Mouse (Mus musculus) midbrain, embryonic 14.5 days (tissue): ENCODE measurements at regions not wholly inside any gene's neighbourhood (a gene's known extent, or its start where the extent isn't known, plus 50 kb on each side); places are given as distances from the start of the nearest gene placed in this dataset.
"Not testable (repeated sequence)": the region's sequence is repeated elsewhere in the genome, so short reads cannot be mapped to it uniquely, and the experiment has no call there.

ENCODE experiments used
- ATAC-seq: fragments of 200-750 bp; cut with Nextera tagmentation; 2 replicates; pipeline ENCODE4 v1.8.0; 2017; ENCODE audit warnings: moderate number of reproducible peaks, moderate library complexity; ENCODE audit not compliant: low FRiP score, low TSS enrichment
- DNase-seq: peaks from one replicate; pipeline ENCODE4 v3.0.0-alpha.2; 2015
- H3K27ac ChIP-seq: fragments of 300-500 bp; sonication (generic); replicated peaks from 2 replicates; pipeline ENCODE4 v1.5.1; 2014; ENCODE audit warnings: mild to moderate bottlenecking, low read depth, low read length, moderate library complexity
- H3K27me3 ChIP-seq: fragments of 300-500 bp; sonication (generic); 2 replicates; pipeline ENCODE4 v1.6.1; 2014; ENCODE audit warnings: low read length, control low read depth, mixed read lengths; ENCODE audit not compliant: control insufficient read depth, insufficient read depth
- H3K36me3 ChIP-seq: fragments of 300-500 bp; sonication (generic); 2 replicates; pipeline ENCODE4 v1.6.1; 2014; ENCODE audit warnings: low read length, control low read depth; ENCODE audit not compliant: control insufficient read depth, insufficient read depth
- H3K4me1 ChIP-seq: fragments of 300-500 bp; sonication (generic); 2 replicates; pipeline ENCODE4 v1.6.1; 2014; ENCODE audit warnings: mild to moderate bottlenecking, antibody characterized with exemption, low read length, control low read depth; ENCODE audit not compliant: control insufficient read depth, insufficient read depth
- H3K4me2 ChIP-seq: fragments of 300-500 bp; sonication (generic); 2 replicates; pipeline ENCODE4 v1.6.1; 2014; ENCODE audit warnings: mild to moderate bottlenecking, low read length, moderate library complexity
- H3K4me3 ChIP-seq: fragments of 300-500 bp; sonication (generic); replicated peaks from 2 replicates; pipeline ENCODE4 v1.5.1; 2014; ENCODE audit warnings: low read depth, low read length
- H3K9ac ChIP-seq: fragments of 300-500 bp; sonication (generic); replicated peaks from 2 replicates; pipeline ENCODE4 v1.6.1; 2014; ENCODE audit warnings: mild to moderate bottlenecking, low read length, moderate library complexity
- H3K9me3 ChIP-seq: fragments of 300-500 bp; sonication (generic); 2 replicates; pipeline ENCODE4 v1.6.1; 2016; ENCODE audit warnings: low read length, control low read depth, mixed read lengths; ENCODE audit not compliant: control insufficient read depth
- WGBS: fragments of 180-500 bp; shearing (Covaris S2); extraction: QIAGEN DNeasy Blood & Tissue Kit; methylation state at CpG from one replicate; pipeline ENCODE4 v1.1.7; 2014; 5-methylcytosine and 5-hydroxymethylcytosine counted together

GRCm38 (mm10) chr12:69509180-69509579 is 73.6 kb downstream of the Vcpkmt start:
- not testable (repeated sequence) for H3K4me1 ChIP-seq, H3K27me3 ChIP-seq, DNase-seq, H3K9me3 ChIP-seq, H3K4me2 ChIP-seq, ATAC-seq, H3K36me3 ChIP-seq, H3K9ac ChIP-seq, H3K27ac ChIP-seq, H3K4me3 ChIP-seq
- WGBS: 89% methylated on average over 1 of the region's 1 CpGs

GRCm38 (mm10) chr12:69507906-69508305 is 74.9 kb downstream of the Vcpkmt start:
- DNase-seq (no peak), ATAC-seq (no peak)
- Histone ChIP-seq H3K4me2 (no peak overlapping the region), H3K9me3 (no peaks in the 10 kb centered on the region), H3K27me3 (no peaks in the 10 kb centered on the region), H3K27ac (no peak overlapping the region), H3K4me3 (no peak overlapping the region), H3K36me3 (no peaks in the 10 kb centered on the region), H3K9ac (no peak overlapping the region), H3K4me1 (no peaks in the 10 kb centered on the region)
- 93% methylated on average over 6 of the region's 6 CpGs for WGBS

DNA sequence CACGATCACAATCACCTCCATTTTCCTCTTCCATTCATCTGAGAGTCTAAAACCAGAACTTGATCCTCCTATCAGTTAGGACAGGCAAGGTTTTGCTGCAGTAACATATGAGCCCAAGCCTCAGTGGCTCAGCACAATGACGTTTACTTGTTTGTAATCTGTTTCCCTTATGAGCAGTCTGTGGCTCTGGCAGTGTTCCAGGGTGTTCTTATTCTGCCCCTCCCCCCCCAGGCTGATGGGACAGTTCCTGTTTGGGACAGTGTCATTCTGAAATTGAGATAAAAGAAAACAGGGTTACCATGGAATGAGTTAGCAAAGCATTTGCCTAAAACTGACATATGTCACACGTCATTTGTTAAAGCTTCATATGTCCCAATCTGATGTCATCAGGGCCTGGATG is 75.5 kb downstream of the Vcpkmt start:
- DNase-seq (no peak), ATAC-seq (no peak)
- Histone ChIP-seq H3K27me3 (no peaks in the 10 kb centered on the region), H3K9me3 (no peaks in the 10 kb centered on the region), H3K9ac (no peak overlapping the region), H3K4me2 (no peak overlapping the region), H3K27ac (no peak overlapping the region), H3K36me3 (no peaks in the 10 kb centered on the region), H3K4me1 (peaks cover 4% of the 10 kb centered on the region; the same call in 1 of the 2 replicates), H3K4me3 (no peak overlapping the region)
- WGBS: 82% methylated on average over 3 of the region's 3 CpGs

- H3K4me2 ChIP-seq: peak overlapping the region; percentile 37
- H3K9me3 ChIP-seq: no peaks in the 10 kb centered on the region
- WGBS: 83% methylated on average over 6 of the region's 6 CpGs
- H3K27me3 ChIP-seq: no peaks in the 10 kb centered on the region
- no peaks in the 10 kb centered on the region for H3K36me3 ChIP-seq
- DNase-seq (no peak), ATAC-seq (no peak)
- H3K4me3 ChIP-seq: no peak overlapping the region
- 0 out of 2 replicates have a peak overlapping the region, but pooled peaks have one; percentile 22 for H3K27ac ChIP-seq
- H3K9ac ChIP-seq: no peak overlapping the region; the same call in 1 of the 2 replicates
- H3K4me1 ChIP-seq: peaks cover 15% of the 10 kb centered on the region; the same call in 1 of the 2 replicates
Observed at GRCm38 (mm10) chr12:69502706-69503070, 80.1 kb downstream of the Vcpkmt start.

GRCm38 (mm10) chr12:69501783-69502705 is 80.8 kb downstream of the Vcpkmt start:
- Histone ChIP-seq H3K27ac (peak overlapping the region; percentile 71), H3K9ac (peak overlapping the region; percentile 34; the same call in 1 of the 2 replicates), H3K4me1 (peaks cover 15% of the 10 kb centered on the region; the same call in 1 of the 2 replicates), H3K4me3 (no peak overlapping the region), H3K27me3 (no peaks in the 10 kb centered on the region), H3K36me3 (no peaks in the 10 kb centered on the region), H3K9me3 (no peaks in the 10 kb centered on the region), H3K4me2 (peak overlapping the region; percentile 37)
- ATAC-seq (peak; percentile 82), DNase-seq (peak; percentile 77)
- 14% methylated on average over 20 of the region's 20 CpGs for WGBS

DNA sequence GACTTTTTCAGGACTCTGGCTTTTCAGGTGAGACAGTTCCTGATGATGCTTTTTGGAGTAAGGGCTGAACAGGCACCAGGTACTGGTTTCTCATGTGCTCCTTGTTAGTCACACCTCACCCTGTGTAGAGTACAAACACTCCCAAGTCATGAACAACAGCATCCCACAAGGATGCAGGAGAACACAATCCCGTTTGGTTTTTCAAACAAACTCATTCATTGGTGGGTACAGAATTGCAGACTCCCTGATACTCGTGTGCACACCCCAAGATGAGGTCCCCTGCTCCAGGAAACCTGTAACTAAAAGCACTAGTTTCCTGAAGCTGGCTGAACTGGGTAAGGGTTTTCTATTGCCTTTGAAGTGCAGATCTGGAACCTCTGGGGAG is 81.5 kb downstream of the Vcpkmt start:
- Histone ChIP-seq H3K4me3 (no peak overlapping the region), H3K9me3 (no peaks in the 10 kb centered on the region), H3K36me3 (no peaks in the 10 kb centered on the region), H3K4me2 (peak overlapping the region; percentile 37), H3K27ac (no peak overlapping the region), H3K4me1 (peaks cover 15% of the 10 kb centered on the region; the same call in 1 of the 2 replicates), H3K9ac (no peak overlapping the region), H3K27me3 (no peaks in the 10 kb centered on the region)
- 40% methylated on average over 2 of the region's 2 CpGs for WGBS
- no peak for DNase-seq
- ATAC-seq: no peak

DNA sequence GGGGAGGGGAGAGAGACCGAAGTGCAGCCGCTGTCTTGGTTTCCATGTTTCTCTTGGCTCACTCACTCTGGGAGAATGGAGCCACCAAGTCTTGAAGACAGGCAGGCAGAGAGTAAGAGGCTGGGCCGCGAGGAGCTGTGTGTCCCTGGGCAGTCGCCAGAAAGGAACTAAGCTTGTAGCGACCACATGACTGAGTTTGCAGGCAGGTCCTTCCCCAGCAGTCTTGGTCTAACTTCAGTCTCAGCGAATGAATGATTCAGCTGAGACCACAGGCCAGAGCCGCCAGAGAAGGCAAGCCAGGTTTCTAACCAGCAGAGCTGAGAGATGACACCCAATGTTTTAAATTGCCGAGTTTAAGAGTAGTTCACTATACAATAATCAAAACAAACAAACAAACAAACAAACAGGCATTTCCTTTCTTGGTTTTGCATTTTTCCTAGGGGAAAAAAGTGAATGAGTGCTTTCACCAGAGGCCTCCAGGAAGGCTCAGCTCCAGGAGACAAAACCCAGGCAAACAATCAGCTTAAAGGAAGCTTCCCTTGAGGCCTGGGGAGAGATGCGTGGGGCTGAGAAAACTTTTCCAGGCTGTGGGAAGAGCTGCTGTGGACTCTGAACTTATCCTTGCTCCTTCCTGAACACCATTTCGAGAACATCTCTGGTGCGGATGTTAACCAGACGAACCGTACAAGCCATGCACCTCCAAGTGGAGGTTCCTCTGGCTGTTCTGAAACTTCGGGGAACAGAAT is 82.1 kb downstream of the Vcpkmt start:
- no peak overlapping the region for H3K4me3 ChIP-seq
- WGBS: 75% methylated on average over 14 of the region's 15 CpGs
- no peak for ATAC-seq
- DNase-seq: no peak
- H3K27me3 ChIP-seq: no peaks in the 10 kb centered on the region
- H3K27ac ChIP-seq: no peak overlapping the region
- H3K9ac ChIP-seq: no peak overlapping the region
- no peaks in the 10 kb centered on the region for H3K36me3 ChIP-seq
- no peaks in the 10 kb centered on the region for H3K9me3 ChIP-seq
- H3K4me2 ChIP-seq: no peak overlapping the region
- H3K4me1 ChIP-seq: peaks cover 15% of the 10 kb centered on the region; the same call in 1 of the 2 replicates

GRCm38 (mm10) chr12:69497121-69497520 is 85.7 kb downstream of the Vcpkmt start:
- WGBS: 71% methylated on average over 7 of the region's 7 CpGs
- Histone ChIP-seq H3K9ac (no peak overlapping the region), H3K36me3 (no peaks in the 10 kb centered on the region), H3K27ac (no peak overlapping the region), H3K9me3 (no peaks in the 10 kb centered on the region), H3K27me3 (no peaks in the 10 kb centered on the region), H3K4me1 (peaks cover 8% of the 10 kb centered on the region; the same call in 1 of the 2 replicates), H3K4me3 (no peak overlapping the region), H3K4me2 (no peak overlapping the region)
- ATAC-seq: no peak
- peak; percentile 60 for DNase-seq
